Mouse (Mus musculus): Measurements from ENCODE around the gene Slc38a1. TPM values are rescaled to one million over a fixed set of nuclear protein-coding genes. Genes with fewer than 3 reads are reported as not detected.

Gene Slc38a1
- polyA plus RNA-seq, 1 experiment from 2014 or later, result 70.6 TPM

DNA sequence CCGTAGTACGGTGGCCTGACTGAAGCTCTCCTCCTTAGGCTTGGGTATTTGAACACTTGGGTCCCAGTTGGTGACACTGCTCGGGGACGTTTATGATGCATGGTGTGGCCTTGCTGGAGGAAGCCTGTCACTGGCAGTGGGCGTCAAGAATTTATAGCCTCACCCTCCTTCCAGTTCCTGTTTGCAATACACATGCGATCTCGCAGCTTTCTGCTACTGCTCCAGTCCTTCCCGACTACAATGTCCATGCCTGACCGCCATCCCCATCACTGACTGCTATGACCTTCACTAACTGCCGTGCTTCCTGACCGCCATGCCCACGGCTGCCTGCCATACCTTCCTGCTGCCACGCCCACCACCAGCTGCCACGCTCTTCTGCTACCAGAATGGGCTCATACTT lies 12.8 kb upstream of the Slc38a1 start:
- no peaks in the 10 kb centered on the region for H3K4me1 ChIP-seq
- no peak overlapping the region for H3K4me3 ChIP-seq (replicated peaks)
- H3K4me2 ChIP-seq, result no peak overlapping the region
- ATAC-seq (ENCODE audit: insufficient read depth, low FRiP score, low read depth), result no peak
- H3K9me3 ChIP-seq, result no peaks in the 10 kb centered on the region
- no peaks in the 10 kb centered on the region for H3K27me3 ChIP-seq (replicated peaks)
- no peak overlapping the region for H3K27ac ChIP-seq
- WGBS, result 83% methylated on average over 14 of the region's 14 CpGs
- no peak overlapping the region for H3K9ac ChIP-seq
- H3K36me3 ChIP-seq, result no peaks in the 10 kb centered on the region

DNA sequence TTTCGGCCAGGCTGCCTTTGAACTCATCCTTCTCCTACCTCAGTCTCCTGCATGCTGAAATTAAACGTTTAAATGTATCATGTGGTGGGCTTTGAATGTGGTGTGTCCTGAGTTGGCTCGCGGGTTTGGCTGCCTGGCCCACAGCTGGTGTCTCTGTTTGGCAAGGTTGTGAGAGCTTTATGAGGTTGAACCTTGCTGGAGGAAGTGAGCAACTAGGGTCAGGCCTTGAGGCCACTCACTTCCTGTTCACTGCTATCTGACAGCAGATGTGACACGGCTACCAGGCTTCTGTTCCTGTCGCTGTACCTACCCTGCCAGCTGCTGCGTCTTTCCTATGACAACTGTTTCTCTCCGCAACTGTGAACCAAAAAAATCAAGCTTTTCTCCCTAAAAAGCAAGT lies 12.0 kb upstream of the Slc38a1 start:
- WGBS, result 57% methylated on average over 8 of the region's 8 CpGs
- Histone ChIP-seq H3K36me3 (no peaks in the 10 kb centered on the region), H3K4me3 (replicated peaks) (no peak overlapping the region), H3K9me3 (no peaks in the 10 kb centered on the region), H3K9ac (no peak overlapping the region), H3K4me1 (no peaks in the 10 kb centered on the region), H3K4me2 (no peak overlapping the region), H3K27ac (no peak overlapping the region; the same call in 1 of the 2 replicates), H3K27me3 (replicated peaks) (no peaks in the 10 kb centered on the region)
- ATAC-seq (ENCODE audit: insufficient read depth, low FRiP score, low read depth), result no peak

DNA sequence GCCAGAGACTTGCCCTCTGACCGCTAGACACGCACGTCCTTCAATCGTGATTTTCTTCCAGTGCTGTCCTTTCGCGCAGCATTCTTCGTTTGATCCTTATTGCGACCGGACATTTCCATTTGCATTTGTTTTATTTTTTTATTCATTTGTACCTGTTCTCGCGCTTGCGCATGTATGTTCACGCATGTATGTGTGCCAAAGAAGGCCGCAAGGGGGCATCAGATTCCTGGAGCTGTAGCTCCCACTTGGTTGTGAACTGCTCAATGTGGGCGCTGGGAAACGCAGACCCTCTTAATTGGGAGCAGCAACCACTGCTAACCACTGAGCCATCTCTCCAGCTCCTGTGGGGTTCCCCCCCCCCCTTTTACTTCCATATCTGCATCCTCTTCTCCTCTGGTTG lies 10.3 kb upstream of the Slc38a1 start:
- H3K4me1 ChIP-seq, result no peaks in the 10 kb centered on the region
- H3K9ac ChIP-seq, result no peak overlapping the region
- no peak overlapping the region for H3K4me2 ChIP-seq
- WGBS, result 93% methylated on average over 16 of the region's 16 CpGs
- no peak for ATAC-seq (ENCODE audit: insufficient read depth, low FRiP score, low read depth)
- H3K4me3 ChIP-seq (replicated peaks), result no peak overlapping the region
- no peaks in the 10 kb centered on the region for H3K9me3 ChIP-seq
- no peaks in the 10 kb centered on the region for H3K27me3 ChIP-seq (replicated peaks)
- H3K36me3 ChIP-seq, result no peaks in the 10 kb centered on the region
- H3K27ac ChIP-seq, result no peak overlapping the region

DNA sequence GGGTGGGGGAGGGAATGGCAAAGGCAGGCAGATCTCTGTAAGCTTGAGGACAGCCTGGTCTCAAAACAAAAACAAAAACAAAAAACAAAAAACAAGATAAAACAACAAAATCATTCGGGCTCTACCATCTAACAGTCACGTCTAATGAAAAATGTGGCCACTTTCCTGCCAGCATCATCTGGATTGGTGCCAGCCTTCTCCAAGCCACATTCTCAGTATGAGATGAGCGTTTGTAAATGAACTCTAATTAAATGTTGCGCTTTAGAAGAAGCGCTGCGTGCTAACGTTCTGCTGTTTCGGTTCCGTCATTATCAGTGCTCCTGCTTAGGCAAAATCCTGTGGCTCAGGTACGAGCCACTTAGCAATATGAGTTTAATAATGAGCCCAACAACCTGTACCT lies 9.8 kb upstream of the Slc38a1 start:
- no peak overlapping the region for H3K4me3 ChIP-seq (replicated peaks)
- H3K36me3 ChIP-seq, result no peaks in the 10 kb centered on the region
- 85% methylated on average over 10 of the region's 10 CpGs for WGBS
- H3K27ac ChIP-seq, result no peak overlapping the region
- no peak overlapping the region for H3K4me2 ChIP-seq
- H3K9ac ChIP-seq, result no peak overlapping the region
- 0 out of 2 replicates have a peak, but pooled peaks cover 1% of the 10 kb centered on the region for H3K4me1 ChIP-seq
- H3K9me3 ChIP-seq, result no peaks in the 10 kb centered on the region
- no peak for ATAC-seq (ENCODE audit: insufficient read depth, low FRiP score, low read depth)
- H3K27me3 ChIP-seq (replicated peaks), result no peaks in the 10 kb centered on the region

DNA sequence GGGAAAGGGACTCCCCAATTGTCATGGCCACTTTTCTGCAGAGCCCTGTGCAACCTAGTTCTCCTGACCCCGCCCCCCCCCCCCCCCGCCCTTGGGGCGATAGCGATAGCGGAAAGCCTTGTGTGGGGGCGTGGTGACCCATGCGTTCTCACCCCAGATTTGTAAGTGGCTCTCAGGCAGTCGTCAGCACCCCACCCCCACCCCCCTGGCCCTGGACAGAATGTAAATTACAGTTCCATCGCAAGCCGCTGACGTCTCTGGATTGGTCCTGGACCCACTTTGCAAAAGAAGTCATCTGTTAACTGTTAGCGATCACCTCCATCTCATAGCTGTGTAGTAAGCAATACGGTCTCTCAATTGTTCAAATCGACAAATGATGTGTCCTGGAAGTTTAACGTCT lies 4.7 kb upstream of the Slc38a1 start:
- no peak overlapping the region for H3K4me3 ChIP-seq (replicated peaks)
- H3K4me2 ChIP-seq, result no peak overlapping the region
- H3K36me3 ChIP-seq, result no peaks in the 10 kb centered on the region
- ATAC-seq (ENCODE audit: insufficient read depth, low FRiP score, low read depth), result no peak
- no peaks in the 10 kb centered on the region for H3K9me3 ChIP-seq
- no peaks in the 10 kb centered on the region for H3K27me3 ChIP-seq (replicated peaks)
- H3K9ac ChIP-seq, result no peak overlapping the region
- H3K27ac ChIP-seq, result no peak overlapping the region
- peaks cover 8% of the 10 kb centered on the region; the same call in 1 of the 2 replicates for H3K4me1 ChIP-seq
- 36% methylated on average over 15 of the region's 15 CpGs for whole genome bisulfite sequencing

DNA sequence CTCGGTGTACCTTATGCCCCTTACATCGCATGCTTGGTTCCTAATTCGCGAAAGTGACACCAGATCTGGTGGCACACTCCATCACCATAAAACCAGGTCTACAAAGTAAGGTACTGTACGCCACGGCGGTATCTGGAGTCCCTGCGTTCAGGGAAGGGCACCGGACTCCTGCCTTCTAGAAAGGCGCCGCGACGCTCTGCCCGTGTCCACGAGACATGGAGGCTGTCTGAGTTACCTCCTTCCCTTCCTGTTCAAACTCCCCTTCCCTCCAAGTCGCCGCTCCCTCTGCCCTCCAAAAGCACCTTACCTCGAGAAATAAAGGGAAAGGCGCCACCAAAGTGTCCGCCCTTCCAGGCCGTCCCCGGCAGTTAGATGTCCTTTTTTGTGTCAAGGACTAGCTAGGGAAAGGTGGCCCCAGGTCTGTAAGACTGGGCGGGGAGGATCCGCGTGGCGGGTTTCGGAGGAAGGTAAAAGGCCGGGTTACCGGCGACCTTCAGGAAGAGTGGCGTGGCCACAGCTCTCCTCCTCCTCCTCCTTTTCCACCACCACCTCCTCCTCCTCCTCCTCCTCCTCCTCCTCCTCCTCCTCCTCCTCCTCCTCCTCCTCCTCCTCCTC lies 785 bp downstream of the Slc38a1 start:
- Histone ChIP-seq H3K27ac (peak overlapping the region; percentile 91), H3K4me1 (peaks cover 15% of the 10 kb centered on the region), H3K9ac (peak overlapping the region; percentile 65), H3K9me3 (no peaks in the 10 kb centered on the region), H3K27me3 (replicated peaks) (no peaks in the 10 kb centered on the region), H3K4me3 (replicated peaks) (peak overlapping the region; percentile 70), H3K4me2 (peak overlapping the region; percentile 97), H3K36me3 (0 out of 2 replicates have a peak, but pooled peaks cover 3% of the 10 kb centered on the region)
- WGBS, result under 1% methylated on average over 31 of the region's 31 CpGs
- no peak for ATAC-seq (ENCODE audit: insufficient read depth, low FRiP score, low read depth)

DNA sequence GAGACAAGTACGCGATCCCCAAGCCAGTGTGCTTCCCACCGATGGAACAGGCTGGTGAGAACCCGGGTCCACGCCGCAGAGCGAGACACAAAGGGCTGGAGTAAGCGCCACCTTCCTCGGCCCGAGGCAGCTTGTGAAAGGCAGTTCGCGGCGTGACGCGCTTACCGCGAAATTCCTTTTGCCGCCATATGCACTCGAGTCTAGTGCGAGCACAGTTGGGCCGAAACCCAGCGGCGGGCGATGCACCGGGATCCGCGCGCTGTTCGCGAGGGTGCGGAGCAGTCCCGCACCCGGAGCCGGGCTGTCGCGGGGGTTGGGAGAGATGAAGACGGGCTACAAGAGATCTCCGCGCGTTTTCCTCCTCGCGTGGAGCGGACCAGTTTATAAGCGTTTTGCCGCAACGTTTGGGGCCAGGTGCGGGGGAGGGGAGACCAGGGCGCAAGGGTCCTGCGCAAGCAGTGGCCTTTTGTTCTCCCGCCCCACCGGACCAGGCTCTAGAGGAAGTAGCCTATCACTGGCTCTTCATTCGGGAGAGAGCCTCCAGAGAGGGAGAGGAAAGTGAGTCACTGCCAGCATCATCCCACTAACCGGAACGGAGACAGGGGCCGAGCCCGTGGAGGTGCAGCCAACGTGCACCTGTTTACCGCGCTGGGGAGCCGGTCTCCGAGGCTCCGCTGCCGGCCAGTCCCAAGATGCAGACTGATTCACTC lies 1.4 kb downstream of the Slc38a1 start:
- 0 out of 2 replicates have a peak, but pooled peaks cover 3% of the 10 kb centered on the region for H3K36me3 ChIP-seq
- peak overlapping the region; percentile 91 for H3K27ac ChIP-seq
- WGBS, result under 1% methylated on average over 63 of the region's 63 CpGs
- H3K4me3 ChIP-seq (replicated peaks), result peak overlapping the region; percentile 70
- no peaks in the 10 kb centered on the region for H3K9me3 ChIP-seq
- H3K27me3 ChIP-seq (replicated peaks), result no peaks in the 10 kb centered on the region
- peaks cover 15% of the 10 kb centered on the region for H3K4me1 ChIP-seq
- ATAC-seq (ENCODE audit: insufficient read depth, low FRiP score, low read depth), result peak; percentile 56
- H3K4me2 ChIP-seq, result peak overlapping the region; percentile 97
- peak overlapping the region; percentile 65 for H3K9ac ChIP-seq

DNA sequence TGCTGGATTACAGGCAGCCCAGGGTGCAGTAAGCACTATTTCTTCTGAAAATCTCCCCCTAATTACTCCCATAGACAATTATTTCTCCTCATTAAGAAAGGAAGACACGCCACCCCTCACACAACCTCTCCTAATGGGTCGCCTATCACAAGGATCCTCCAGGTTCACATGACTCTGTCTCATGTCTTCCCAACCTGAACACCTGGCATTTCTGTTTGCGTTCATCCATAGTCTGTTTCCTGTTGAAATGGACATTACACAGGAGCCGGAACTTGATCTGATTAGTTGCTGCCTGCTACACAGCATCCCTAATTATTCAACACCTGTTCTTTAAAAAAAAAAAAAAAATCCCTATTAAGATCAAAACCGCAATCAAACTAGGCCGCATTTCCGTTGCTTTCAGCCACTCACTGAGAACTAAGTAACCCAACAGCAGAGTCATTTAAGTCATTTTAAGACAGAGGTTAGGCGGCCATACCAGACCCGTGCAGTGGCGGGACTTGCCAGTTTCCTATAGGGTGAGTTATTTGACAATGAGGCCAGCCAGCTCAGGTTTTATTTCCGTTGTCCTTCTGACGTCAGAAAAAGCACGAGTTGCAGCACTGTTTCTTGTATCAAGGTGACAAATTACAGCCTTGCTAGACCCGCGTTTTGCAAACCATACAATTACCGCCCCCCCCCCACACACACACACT lies 2.3 kb downstream of the Slc38a1 start:
- Histone ChIP-seq H3K4me1 (peaks cover 15% of the 10 kb centered on the region), H3K9me3 (no peaks in the 10 kb centered on the region), H3K36me3 (0 out of 2 replicates have a peak, but pooled peaks cover 3% of the 10 kb centered on the region), H3K4me3 (replicated peaks) (peak overlapping the region; percentile 70), H3K27ac (peak overlapping the region; percentile 91), H3K9ac (0 out of 2 replicates have a peak overlapping the region, but pooled peaks have one; percentile 65), H3K27me3 (replicated peaks) (no peaks in the 10 kb centered on the region), H3K4me2 (peak overlapping the region; percentile 97)
- 11% methylated on average over 16 of the region's 16 CpGs for WGBS
- no peak for ATAC-seq (ENCODE audit: insufficient read depth, low FRiP score, low read depth)

DNA sequence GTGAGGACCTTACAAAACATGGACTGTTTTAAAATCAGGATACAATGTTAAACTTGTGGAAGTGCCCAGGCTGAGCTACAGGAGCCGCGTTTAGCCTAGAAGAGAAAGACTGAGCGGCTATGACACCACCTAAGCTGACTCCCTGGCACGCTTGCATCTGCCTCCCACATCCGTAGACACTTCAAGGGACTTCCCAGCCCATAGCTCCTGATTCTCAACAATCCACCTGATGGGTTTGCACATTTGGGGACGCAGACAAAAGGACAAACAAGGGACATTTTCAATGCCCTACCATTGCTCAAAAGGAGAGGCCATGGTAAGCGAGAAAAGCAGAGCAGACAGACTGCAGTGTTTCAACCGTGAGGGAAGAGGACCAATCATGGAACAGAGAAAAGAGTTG lies 3.1 kb downstream of the Slc38a1 start:
- H3K4me1 ChIP-seq, result peaks cover 15% of the 10 kb centered on the region
- 61% methylated on average over 8 of the region's 8 CpGs for WGBS
- no peak overlapping the region for H3K9ac ChIP-seq
- H3K27ac ChIP-seq, result 0 out of 2 replicates have a peak overlapping the region, but pooled peaks have one; percentile 11
- ATAC-seq (ENCODE audit: insufficient read depth, low FRiP score, low read depth), result no peak
- no peaks in the 10 kb centered on the region for H3K9me3 ChIP-seq
- no peaks in the 10 kb centered on the region for H3K27me3 ChIP-seq (replicated peaks)
- peak overlapping the region; percentile 97 for H3K4me2 ChIP-seq
- 0 out of 2 replicates have a peak, but pooled peaks cover 3% of the 10 kb centered on the region for H3K36me3 ChIP-seq
- H3K4me3 ChIP-seq (replicated peaks), result peak overlapping the region; percentile 70

DNA sequence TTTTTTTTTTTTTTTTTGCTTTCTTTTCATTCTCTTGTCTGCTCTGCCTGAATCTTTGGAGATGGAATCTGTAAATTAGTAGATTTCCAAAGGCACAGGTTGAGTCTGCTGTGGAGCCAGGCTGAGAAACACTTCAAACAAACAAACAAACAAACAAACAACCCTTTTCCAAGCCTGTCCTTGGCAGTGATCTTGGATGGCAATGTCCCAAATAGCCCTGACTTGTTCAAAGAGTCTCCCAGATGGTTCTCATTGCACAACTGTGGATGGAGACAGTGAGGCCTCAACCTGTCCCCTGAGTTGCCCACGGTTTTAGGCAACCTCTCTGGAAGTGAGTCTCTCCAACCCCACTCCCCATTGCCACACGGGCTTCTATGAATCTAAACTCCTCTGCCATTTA lies 4.1 kb downstream of the Slc38a1 start:
- WGBS, result 82% methylated on average over 2 of the region's 2 CpGs
- Histone ChIP-seq H3K4me2 (no peak overlapping the region), H3K9ac (no peak overlapping the region), H3K4me3 (replicated peaks) (no peak overlapping the region), H3K9me3 (no peaks in the 10 kb centered on the region), H3K36me3 (0 out of 2 replicates have a peak, but pooled peaks cover 3% of the 10 kb centered on the region), H3K27me3 (replicated peaks) (no peaks in the 10 kb centered on the region), H3K4me1 (peaks cover 15% of the 10 kb centered on the region), H3K27ac (no peak overlapping the region)
- ATAC-seq (ENCODE audit: insufficient read depth, low FRiP score, low read depth), result no peak

DNA sequence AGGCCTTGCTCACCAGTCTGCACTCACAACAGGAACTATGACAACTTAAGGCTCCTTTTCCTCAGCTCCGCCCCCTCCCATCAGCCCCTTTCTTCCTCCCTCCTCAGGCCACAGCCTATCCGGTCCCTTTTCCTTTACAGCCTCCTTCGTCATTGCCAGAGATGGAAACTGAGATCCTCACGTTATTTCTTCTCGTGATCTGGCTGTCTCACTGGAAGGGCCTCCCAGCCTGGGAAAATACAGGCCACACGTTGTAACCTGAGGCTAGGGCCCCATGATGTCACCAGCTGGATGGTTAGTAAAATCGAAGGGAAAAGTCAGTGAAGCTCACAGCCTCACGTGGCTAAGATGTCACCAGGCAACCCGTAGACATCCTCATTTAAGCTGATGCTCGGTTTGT lies 4.5 kb downstream of the Slc38a1 start:
- H3K4me2 ChIP-seq, result 0 out of 2 replicates have a peak overlapping the region, but pooled peaks have one; percentile 1
- 55% methylated on average over 10 of the region's 10 CpGs for WGBS
- H3K4me1 ChIP-seq, result peaks cover 13% of the 10 kb centered on the region

More for the DNA sequence above, 4.5 kb downstream of the Slc38a1 start:
- no peak overlapping the region for H3K27ac ChIP-seq
- no peak overlapping the region for H3K9ac ChIP-seq
- H3K36me3 ChIP-seq, result 0 out of 2 replicates have a peak, but pooled peaks cover 3% of the 10 kb centered on the region
- no peaks in the 10 kb centered on the region for H3K9me3 ChIP-seq
- H3K27me3 ChIP-seq (replicated peaks), result no peaks in the 10 kb centered on the region
- no peak for ATAC-seq (ENCODE audit: insufficient read depth, low FRiP score, low read depth)
- H3K4me3 ChIP-seq (replicated peaks), result no peak overlapping the region

Measured in stomach, embryonic 15.5 days (tissue).